Mouse (Mus musculus) limb, embryonic 14.5 days (tissue): ENCODE results near the gene Thap7. TPM values are rescaled to one million over a fixed set of nuclear protein-coding genes. Genes with fewer than 3 reads are reported as not detected.

Experiments
- ATAC-seq: fragments of 200-750 bp; cut with Nextera tagmentation; 2 replicates; pipeline ENCODE4 v1.8.0; 2017; ENCODE audit warnings: low read depth, moderate number of reproducible peaks, moderate TSS enrichment; ENCODE audit not compliant: low FRiP score
- DNase-seq: peaks from one replicate; pipeline ENCODE4 v3.0.0-alpha.2; 2015; ENCODE audit warnings: low spot score
- H3K27ac ChIP-seq: fragments of 300-500 bp; sonication (generic); replicated peaks from 2 replicates; pipeline ENCODE4 v1.5.1; 2014; ENCODE audit warnings: low read depth, mild to moderate bottlenecking, low read length, moderate library complexity, mixed read lengths
- H3K27me3 ChIP-seq: fragments of 300-500 bp; sonication (generic); 2 replicates; pipeline ENCODE4 v1.6.1; 2014; ENCODE audit warnings: low read length, mixed read lengths; ENCODE audit not compliant: control insufficient read depth, insufficient read depth
- H3K36me3 ChIP-seq: fragments of 300-500 bp; sonication (generic); 2 replicates; pipeline ENCODE4 v1.6.1; 2014; ENCODE audit warnings: mild to moderate bottlenecking, low read length, moderate library complexity, mixed read lengths; ENCODE audit not compliant: control insufficient read depth, insufficient read depth
- H3K4me1 ChIP-seq: fragments of 300-500 bp; sonication (generic); 2 replicates; pipeline ENCODE4 v1.6.1; 2014; ENCODE audit warnings: antibody characterized with exemption, low read length, mixed read lengths; ENCODE audit not compliant: control insufficient read depth, insufficient read depth
- H3K4me2 ChIP-seq: fragments of 300-500 bp; sonication (generic); replicated peaks from 2 replicates; pipeline ENCODE4 v1.6.1; 2014; ENCODE audit warnings: low read depth, mild to moderate bottlenecking, low read length, moderate library complexity; ENCODE audit not compliant: severe bottlenecking
- H3K4me3 ChIP-seq: fragments of 300-500 bp; sonication (generic); replicated peaks from 2 replicates; pipeline ENCODE4 v1.5.1; 2014; ENCODE audit warnings: low read length
- H3K9ac ChIP-seq: fragments of 300-500 bp; sonication (generic); 2 replicates; pipeline ENCODE4 v1.6.1; 2014; ENCODE audit warnings: mild to moderate bottlenecking, low read depth, low read length, moderate library complexity; ENCODE audit not compliant: severe bottlenecking
- H3K9me3 ChIP-seq: fragments of 300-500 bp; sonication (generic); 2 replicates; pipeline ENCODE4 v1.6.1; 2016; ENCODE audit warnings: low read length; ENCODE audit not compliant: control insufficient read depth
- POLR2A ChIP-seq: fragments of 200-500 bp; IDR thresholded peaks from 2 replicates; pipeline ENCODE4 v1.8.0; 2012; ENCODE audit warnings: inconsistent platforms, mild to moderate bottlenecking, moderate library complexity, borderline replicate concordance; ENCODE audit not compliant: insufficient read depth, insufficient read length; ENCODE audit errors: extremely low read depth
- WGBS: fragments of 180-500 bp; shearing (Covaris S2); extraction: QIAGEN DNeasy Blood & Tissue Kit; methylation state at CpG from one replicate; pipeline ENCODE4 v1.1.7; 2014; 5-methylcytosine and 5-hydroxymethylcytosine counted together
- polyA plus RNA-seq, 2 experiments: library from polyadenylated mRNA; depleted of rRNA in 1 of 2; stranded (reverse) in 1 of 2; unstranded in 1 of 2; fragments of >200 nt; fragmentation: Nextera tagmentation in 1 of 2; extraction: Ambion mirVana in 1 of 2; gene quantifications; 2 replicates each; pipeline versions ENCODE4 v1.2.1 to v1.2.3; 2012 to 2014

Thap7 gene
- polyA plus RNA-seq, 2 experiments = 63.2 to 91.9 TPM

DNA sequence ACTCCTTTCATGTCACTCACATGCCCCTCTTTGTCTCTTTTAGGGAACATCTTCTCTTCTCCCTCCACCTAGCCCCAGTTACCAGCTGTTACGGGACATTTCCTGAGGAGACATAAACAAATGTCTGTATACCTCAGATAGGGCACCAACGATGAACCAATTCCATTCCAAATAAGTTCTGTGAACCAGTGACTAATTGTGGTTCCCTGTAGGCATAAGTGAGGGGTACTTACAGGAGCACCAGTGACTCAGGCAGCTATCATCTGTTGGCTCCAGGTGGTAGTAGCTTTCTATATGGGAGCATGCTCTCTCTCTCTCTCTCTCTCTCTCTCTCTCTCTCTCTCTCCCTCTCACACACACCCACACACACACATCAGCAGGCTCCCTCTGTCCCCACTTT lies 33.3 kb upstream of the Thap7 start:
- no peak for ATAC-seq
- TF ChIP-seq POLR2A = no peak

DNA sequence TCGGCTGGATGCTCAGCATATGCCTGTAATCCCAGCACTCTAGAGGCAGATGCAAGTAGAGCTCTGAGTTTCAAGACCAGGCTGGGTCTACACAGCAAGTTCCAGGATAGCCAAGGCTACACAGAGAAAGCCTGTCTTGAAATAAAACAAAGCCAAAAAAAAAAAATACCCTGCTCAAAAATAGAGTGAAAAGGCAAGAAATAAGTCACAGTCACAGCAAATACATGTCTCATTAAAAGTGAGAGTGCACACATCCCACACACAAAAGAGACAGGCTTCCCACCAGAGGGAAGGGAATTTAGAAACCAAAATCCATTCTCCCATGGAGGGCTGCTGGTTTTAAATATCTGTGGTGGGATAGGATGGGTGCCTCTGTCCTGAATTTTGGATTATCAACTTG lies 32.6 kb upstream of the Thap7 start:
- Histone ChIP-seq H3K4me1 (peaks cover 19% of the 10 kb centered on the region; the same call in 1 of the 2 replicates), H3K36me3 (no peaks in the 10 kb centered on the region), H3K27me3 (peaks cover 5% of the 10 kb centered on the region; the same call in 1 of the 2 replicates), H3K4me3 (no peak overlapping the region), H3K27ac (no peak overlapping the region), H3K9me3 (no peaks in the 10 kb centered on the region), H3K9ac (no peak overlapping the region), H3K4me2 (no peak overlapping the region)
- TF ChIP-seq POLR2A = no peak
- DNase-seq (no peak), ATAC-seq (no peak)
- WGBS = 4% methylated on average over 1 of the region's 1 CpGs

More for the DNA sequence above, 33.3 kb upstream of the Thap7 start:
- H3K36me3 ChIP-seq = no peaks in the 10 kb centered on the region
- no peak overlapping the region for H3K9ac ChIP-seq
- WGBS = 75% methylated on average over 2 of the region's 2 CpGs
- H3K27ac ChIP-seq = no peak overlapping the region
- H3K4me2 ChIP-seq = no peak overlapping the region
- H3K4me1 ChIP-seq = peaks cover 13% of the 10 kb centered on the region; the same call in 1 of the 2 replicates
- no peaks in the 10 kb centered on the region for H3K9me3 ChIP-seq
- no peak overlapping the region for H3K4me3 ChIP-seq
- DNase-seq = no peak
- H3K27me3 ChIP-seq = peaks cover 5% of the 10 kb centered on the region; the same call in 1 of the 2 replicates

DNA sequence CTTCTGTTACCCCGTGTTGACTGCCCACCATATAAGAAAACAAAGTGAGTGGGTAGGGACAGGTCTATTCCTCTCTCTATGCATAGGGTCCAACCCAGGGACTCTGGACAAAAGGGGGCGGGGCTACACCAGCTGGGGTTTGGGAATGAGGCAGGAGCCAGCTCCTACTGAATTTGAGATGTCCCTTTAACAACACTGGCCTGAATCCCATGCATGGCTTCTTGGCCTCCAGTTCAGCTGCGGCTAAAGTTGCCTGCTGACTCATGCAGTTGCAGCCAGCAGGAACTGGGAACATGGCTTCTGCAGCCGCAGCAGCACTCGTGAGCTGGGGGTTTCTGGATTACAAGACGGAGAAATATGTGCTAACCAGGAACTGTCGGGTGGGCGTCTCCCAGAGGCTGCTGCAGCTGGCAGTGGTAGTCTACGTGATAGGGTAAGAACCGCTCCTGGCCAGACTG lies 30.8 kb upstream of the Thap7 start, which contains the start of gene P2rx6:
Gene P2rx6 (plus strand): TSS at position 135 of the 458 bp plus-strand sequence.
- peak; percentile 71 for ATAC-seq
- H3K4me3 ChIP-seq = peak within 1 kb of the TSS; percentile 25
- peak within 1 kb of the TSS; percentile 44 for H3K4me2 ChIP-seq
- no peaks in the 10 kb centered on the region for H3K36me3 ChIP-seq
- H3K27me3 ChIP-seq = peaks cover 5% of the 10 kb centered on the region; the same call in 1 of the 2 replicates
- H3K9me3 ChIP-seq = no peaks in the 10 kb centered on the region
- DNase-seq = peak; percentile 57
- 1% methylated on average over 10 of the region's 10 CpGs for WGBS
- peak within 1 kb of the TSS; percentile 13; the same call in 1 of the 2 replicates for H3K9ac ChIP-seq
- TF ChIP-seq POLR2A = no peak
- H3K27ac ChIP-seq = peak within 1 kb of the TSS; percentile 28; the same call in 1 of the 2 replicates
- peaks cover 23% of the 10 kb centered on the region for H3K4me1 ChIP-seq

DNA sequence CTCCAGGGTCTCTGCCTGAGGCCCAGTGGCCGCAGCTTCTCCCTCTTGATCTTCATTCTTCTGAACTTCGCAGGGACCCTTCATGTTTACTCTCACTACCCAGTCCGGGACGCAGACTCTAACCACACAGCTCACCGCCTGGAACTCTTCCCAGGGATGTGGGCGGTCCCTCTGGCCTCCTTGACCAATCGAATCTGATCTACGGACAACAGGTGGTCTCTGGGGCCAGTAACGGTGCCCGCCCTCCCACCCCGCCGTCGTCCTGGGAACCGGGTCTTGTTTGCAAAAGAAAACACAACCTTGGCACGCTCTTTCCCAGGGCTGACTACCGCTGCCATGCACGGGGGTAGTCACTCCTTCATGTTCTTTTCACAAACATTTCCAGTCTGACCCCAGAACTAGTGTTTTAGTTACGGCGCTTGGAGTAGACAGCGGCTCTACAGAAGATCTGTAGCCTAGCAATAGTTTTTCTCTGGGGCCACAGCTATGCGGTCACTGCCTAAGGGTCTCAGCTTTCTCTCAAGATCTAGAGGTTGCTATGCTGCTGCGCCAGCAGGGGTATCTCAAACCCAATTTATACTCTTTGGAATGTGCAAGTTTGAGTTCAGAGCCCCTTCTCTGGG lies 30.3 kb upstream of the Thap7 start, which contains the start of gene Lrrc74b:
Gene Lrrc74b (minus strand): TSS at position 120 of the 623 bp plus-strand sequence.
- Histone ChIP-seq H3K27me3 (peaks cover 5% of the 10 kb centered on the region; the same call in 1 of the 2 replicates), H3K4me2 (peak within 1 kb of the TSS; percentile 44), H3K9me3 (no peaks in the 10 kb centered on the region), H3K4me1 (peaks cover 23% of the 10 kb centered on the region), H3K4me3 (peak within 1 kb of the TSS; percentile 25), H3K27ac (peak within 1 kb of the TSS; percentile 28; the same call in 1 of the 2 replicates), H3K9ac (peak within 1 kb of the TSS; percentile 13; the same call in 1 of the 2 replicates), H3K36me3 (no peaks in the 10 kb centered on the region)
- ATAC-seq (peak; percentile 83), DNase-seq (peak; percentile 69)
- no peak for TF ChIP-seq POLR2A
- WGBS = 2% methylated on average over 22 of the region's 22 CpGs

DNA sequence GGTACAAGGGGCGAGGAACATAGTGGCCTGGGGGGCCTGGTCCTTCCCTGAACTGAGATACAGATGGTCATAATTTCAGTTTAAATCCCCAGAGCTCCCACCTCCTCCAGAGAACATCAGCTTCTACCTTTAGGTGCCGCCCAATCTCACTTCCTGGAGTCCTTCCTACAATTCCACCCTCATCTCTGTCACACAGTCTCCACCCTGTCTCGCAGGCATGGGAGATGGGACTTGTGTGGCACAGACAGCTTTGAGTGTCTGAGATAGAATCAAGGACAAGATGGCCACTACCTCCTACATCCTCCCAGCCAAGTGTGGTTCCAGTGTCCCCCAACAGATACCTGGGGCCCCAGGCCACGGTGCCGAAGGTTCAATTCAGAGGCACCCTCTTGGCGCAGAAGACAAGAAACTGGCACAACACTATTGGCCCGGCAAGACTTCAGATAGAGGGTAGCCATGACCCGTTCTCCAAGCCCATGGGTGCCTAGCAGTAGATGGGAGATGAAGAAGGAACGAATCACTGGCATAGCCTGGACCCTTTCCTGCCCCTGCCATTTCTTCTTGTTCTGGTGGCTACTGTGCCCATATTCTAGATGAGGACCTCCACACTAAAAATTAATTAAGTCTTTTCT lies 28.6 kb upstream of the Thap7 start:
- no peak for DNase-seq
- no peak for TF ChIP-seq POLR2A
- no peaks in the 10 kb centered on the region for H3K9me3 ChIP-seq
- H3K27me3 ChIP-seq = peaks cover 5% of the 10 kb centered on the region; the same call in 1 of the 2 replicates
- H3K4me2 ChIP-seq = no peak overlapping the region
- no peak overlapping the region for H3K4me3 ChIP-seq
- 75% methylated on average over 9 of the region's 9 CpGs for WGBS
- peaks cover 23% of the 10 kb centered on the region for H3K4me1 ChIP-seq
- no peaks in the 10 kb centered on the region for H3K36me3 ChIP-seq
- no peak overlapping the region for H3K27ac ChIP-seq
- ATAC-seq = no peak
- no peak overlapping the region for H3K9ac ChIP-seq
